Mouse (Mus musculus): ENCODE data around the gene Slc1a3. TPM values are rescaled to one million over a fixed set of nuclear protein-coding genes. Genes with fewer than 3 reads are reported as not detected.

The Slc1a3 gene
- 100 to 1,000 TPM; 419 to 424 TPM for total RNA-seq (2021)

GRCm38 (mm10) chr15:8710146-8711006 is at the start of gene Slc1a3:
Gene Slc1a3, minus strand, starts transcription at chr15:8710764.
- DNase-seq (ENCODE audit: extremely low spot score in 1 of 2, low spot score in 1 of 2), result peak in 1 of 2 experiments; percentile 43

DNA sequence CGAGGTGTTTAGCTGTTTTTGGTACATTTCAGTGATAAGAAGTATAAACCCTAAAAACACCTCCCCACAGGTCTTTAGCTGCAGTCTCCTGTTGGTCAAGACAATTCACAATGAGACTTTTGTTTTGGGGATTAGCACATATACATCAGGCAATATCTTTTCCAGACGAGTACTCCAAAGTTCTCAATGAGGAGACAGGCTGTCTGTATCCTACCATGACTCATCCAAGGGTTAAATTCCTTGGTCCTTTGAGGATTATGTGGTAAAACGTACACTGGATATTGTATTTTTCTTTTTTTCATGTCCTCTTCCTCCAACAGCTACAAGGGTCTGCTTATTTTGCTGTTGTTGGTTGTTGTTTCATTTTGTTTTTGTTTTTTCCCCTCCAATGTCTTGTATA is 48.5 kb upstream of the Slc1a3 start:
- DNase-seq (ENCODE audit: extremely low spot score in 1 of 2, low spot score in 1 of 2), result no peak

GRCm38 (mm10) chr15:8756441-8756840 is 45.9 kb upstream of the Slc1a3 start:
- DNase-seq (ENCODE audit: extremely low spot score in 1 of 2, low spot score in 1 of 2), result no peak

DNA sequence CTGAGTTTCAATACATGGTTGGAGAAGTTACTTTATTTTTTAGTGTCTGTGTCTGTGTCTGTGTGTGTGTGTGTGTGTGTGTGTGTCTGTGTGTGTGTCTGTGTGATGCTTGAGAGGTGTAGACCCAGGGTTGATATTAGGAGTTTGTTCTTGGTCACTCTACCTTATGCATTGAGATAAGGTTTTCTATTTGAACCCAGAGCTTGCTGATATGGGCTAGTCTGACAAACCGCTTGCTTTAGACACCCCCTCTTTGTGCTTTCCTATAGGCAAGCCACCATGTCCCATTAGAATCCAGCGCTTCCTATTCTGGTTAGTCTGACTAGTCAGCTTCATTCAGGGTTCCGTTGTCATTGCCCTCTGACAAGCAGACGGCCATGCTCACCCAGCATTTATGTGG is 39.2 kb upstream of the Slc1a3 start:
- DNase-seq (ENCODE audit: extremely low spot score in 1 of 2, low spot score in 1 of 2), result no peak

DNA sequence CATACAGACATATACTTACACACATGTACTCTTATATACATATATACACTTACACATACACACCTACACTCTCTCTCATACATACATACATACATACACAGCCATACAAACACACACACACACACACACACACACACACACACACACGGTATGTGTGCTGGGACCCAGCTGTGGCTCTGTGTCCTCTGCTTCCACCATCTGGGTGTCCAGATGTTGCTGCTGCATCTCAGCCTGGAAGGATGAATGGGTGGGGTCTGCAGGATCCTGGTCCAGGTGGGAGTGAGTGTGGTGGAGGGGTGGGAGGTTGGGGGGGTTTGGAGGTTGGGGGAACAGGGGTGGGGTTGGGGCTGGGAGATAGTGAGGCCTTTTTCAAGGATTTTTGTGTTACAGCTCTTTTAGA is 38.2 kb upstream of the Slc1a3 start:
- DNase-seq (ENCODE audit: extremely low spot score in 1 of 2, low spot score in 1 of 2), result no peak

DNA sequence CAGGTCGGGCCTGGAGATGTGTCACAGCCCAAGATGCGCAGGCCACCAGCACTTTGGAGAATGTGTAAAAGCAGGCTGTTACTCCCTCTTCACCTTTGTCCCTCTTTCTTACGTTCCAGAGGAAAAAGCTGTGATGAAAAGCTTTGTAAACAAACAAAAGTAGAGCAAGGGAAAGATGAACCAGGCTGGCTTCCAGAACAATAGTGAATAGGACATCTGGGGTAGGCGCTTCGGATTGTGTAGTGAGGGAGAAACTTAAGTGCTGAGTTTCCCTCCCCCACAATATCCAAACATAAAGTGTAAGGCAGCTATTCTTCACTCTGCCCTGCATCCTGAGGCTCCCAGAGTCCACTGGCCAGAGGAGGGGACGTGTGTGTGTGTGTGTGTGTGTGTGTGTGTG is 31.0 kb upstream of the Slc1a3 start:
- no peak for DNase-seq (ENCODE audit: extremely low spot score in 1 of 2, low spot score in 1 of 2)

DNA sequence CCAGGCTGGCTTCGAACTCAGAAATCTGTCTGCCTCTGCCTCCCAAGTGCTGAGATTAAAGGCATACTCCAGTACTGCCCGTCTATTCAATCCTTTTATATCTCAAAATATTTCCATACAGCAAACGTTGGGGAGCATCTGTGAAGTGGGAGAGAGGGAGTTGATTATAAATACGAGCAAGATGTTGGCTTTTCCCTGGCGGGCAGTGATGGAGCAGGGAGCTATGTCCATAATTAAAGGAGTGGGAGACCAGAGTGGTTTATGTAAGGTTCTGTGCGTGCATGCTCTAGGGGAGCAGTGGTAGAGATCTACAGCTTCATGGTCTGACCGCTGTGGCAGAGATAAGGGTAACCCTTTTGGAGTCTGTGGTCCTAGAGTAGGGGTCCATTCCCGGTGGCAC is 30.2 kb upstream of the Slc1a3 start:
- DNase-seq (ENCODE audit: extremely low spot score in 1 of 2, low spot score in 1 of 2), result no peak

DNA sequence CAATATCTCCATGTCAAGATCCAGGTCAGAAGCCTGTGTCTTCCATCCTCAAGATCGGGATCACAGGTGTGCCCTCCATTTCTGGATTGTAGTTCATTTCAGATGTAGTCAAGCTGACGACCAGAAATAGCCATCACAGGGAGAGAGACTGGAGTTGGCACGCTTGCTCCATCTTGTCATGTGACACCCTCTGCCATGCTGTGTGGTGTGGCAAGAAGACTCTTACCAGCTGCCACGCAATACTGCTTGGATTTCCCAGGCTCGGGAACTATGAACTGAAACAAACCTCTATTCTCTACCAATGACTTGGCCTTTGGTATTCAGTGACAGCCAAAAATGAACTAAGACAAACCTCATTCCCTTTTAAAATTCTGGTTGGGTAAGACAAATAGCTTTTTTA is 27.6 kb upstream of the Slc1a3 start:
- no peak for DNase-seq (ENCODE audit: extremely low spot score in 1 of 2, low spot score in 1 of 2)

DNA sequence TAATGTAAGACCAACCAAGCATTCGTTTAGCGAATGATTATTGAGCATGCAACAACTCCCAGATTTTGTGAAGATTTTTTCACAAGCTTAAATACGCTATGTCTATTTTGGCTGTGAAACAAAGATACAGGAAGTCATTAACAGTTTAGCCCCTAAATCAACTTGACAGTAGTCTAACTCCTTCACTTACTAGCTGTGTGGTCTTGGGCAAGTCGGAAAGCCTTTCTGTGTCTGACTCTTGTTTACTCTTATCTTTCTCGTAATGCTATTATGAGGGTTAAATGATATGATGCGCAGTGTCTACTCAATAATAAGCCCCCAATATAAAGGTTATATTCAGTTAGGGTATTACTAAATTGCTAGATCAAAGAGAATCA is 23.8 kb upstream of the Slc1a3 start:
- DNase-seq (ENCODE audit: extremely low spot score in 1 of 2, low spot score in 1 of 2), result no peak

DNA sequence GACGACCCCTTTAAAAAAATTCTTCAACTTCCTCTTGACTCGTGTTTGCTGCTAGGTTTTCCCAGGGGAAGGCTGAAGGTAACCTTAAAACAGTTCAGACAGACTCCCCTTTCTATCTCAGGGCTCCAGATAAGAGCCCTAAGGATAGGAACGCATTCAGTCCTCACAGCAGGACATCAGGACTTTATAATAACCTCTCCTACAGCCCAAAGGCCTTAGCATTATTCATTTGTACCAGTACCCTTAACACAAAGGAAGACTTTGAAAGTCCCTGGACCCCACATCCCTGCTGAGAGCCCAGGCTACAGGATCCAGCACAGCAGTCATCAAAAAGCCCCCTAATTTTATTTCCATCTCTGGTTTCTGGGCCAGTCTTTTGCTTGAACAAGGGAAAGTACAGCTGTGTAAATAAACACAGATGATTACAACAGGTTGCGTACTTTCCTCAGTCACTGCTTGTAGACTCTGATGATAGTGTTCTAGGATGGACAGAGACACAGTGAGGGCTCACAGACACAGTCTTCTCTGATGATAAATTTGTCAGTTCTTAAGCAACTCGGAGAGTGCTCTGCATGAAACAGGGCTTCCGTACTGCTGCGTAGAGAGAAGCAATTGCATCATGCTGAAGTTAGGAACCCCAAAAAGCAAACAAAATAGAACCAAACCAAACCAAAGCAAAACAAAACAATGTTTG is 23.3 kb upstream of the Slc1a3 start:
- DNase-seq (ENCODE audit: extremely low spot score in 1 of 2, low spot score in 1 of 2), result no peak

- DNase-seq (ENCODE audit: extremely low spot score in 1 of 2, low spot score in 1 of 2), result no peak
Measured at GRCm38 (mm10) chr15:8728861-8729260, 18.3 kb upstream of the Slc1a3 start.

DNA sequence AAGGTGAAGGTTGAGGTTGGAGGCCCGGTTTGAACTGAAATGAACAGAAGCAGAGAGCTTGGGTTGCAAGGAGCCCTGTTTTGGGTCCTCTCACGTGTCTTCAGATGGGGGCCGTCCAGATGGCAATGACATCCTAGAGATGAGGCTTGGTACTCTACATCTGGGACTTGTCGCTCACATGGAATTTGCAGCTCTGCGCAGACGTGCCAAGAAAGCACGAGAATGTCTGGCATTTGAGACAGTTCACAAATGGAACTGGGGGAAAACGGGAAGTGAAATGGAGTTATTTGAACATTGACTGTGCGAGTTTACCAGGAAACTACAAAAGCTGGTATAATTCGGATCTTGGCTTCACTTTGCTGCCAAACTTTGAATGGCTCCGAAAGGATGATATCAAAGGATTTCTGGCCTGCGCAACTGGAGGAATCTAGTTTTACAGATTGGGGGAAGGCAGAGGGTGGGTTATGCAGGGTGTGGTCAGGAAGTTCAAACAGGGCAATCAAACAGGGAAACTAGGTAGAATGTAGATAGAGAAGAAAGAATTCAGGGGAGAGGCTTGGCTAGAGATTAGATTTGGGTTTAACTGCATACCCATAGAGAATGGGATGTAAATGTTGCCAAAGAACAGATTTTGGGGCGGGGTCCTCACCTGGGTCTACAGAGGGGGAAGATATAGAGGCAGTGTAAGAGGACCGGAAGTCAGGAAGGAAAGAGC is 12.0 kb upstream of the Slc1a3 start:
- DNase-seq (ENCODE audit: extremely low spot score in 1 of 2, low spot score in 1 of 2), result no peak

GRCm38 (mm10) chr15:8721746-8722145 is 11.2 kb upstream of the Slc1a3 start:
- DNase-seq (ENCODE audit: extremely low spot score in 1 of 2, low spot score in 1 of 2), result no peak

GRCm38 (mm10) chr15:8721005-8721404 is 10.4 kb upstream of the Slc1a3 start:
- DNase-seq (ENCODE audit: extremely low spot score in 1 of 2, low spot score in 1 of 2), result no peak

DNA sequence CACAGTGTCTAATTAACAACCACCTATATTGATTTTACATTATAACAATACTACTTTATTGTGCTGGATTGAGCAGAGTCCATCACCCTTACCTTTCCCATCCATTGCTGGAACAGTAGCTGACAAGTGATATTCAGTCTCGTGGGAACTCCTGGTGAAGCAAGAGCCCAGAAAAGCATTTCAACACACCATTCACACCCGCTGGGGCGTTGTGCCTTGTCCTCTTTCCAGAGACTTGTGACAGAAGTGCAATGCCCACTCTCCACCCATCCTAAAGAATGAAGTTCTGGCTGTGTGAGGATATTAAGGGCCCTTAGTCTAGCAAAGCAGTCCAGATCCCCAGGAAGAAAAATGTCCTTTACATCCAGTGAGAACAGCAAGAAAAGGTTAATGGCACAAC is 7.9 kb upstream of the Slc1a3 start:
- no peak for DNase-seq (ENCODE audit: extremely low spot score in 1 of 2, low spot score in 1 of 2)

DNA sequence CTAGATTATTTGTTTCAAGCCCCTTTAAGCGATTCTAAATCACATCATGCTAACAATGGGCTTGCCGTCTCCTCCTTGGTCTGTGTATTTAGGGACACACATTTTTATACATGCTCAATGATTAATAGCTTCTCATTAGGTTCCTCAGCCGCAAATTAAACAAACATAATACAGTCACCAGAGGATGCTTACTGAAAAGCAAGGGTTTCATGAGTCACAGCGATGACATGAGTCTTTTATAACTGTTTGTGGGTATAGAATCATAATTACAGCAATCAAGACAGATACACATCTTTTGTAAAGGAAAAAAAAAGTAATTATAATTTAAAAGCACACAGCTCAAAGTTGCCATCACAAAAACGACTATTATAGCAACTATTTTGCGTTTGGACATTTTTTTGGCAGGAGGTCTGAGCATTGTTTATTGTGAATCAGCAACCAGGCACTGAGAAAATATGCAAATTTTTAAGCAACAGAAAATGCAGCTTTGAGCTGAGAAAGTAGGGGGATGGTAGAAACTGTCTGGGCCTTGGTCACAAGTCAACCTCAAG is 6.5 kb upstream of the Slc1a3 start:
- DNase-seq (ENCODE audit: extremely low spot score in 1 of 2, low spot score in 1 of 2), result no peak

- DNase-seq (ENCODE audit: extremely low spot score in 1 of 2, low spot score in 1 of 2), result no peak
Measured at GRCm38 (mm10) chr15:8716330-8716964, 5.9 kb upstream of the Slc1a3 start.

DNA sequence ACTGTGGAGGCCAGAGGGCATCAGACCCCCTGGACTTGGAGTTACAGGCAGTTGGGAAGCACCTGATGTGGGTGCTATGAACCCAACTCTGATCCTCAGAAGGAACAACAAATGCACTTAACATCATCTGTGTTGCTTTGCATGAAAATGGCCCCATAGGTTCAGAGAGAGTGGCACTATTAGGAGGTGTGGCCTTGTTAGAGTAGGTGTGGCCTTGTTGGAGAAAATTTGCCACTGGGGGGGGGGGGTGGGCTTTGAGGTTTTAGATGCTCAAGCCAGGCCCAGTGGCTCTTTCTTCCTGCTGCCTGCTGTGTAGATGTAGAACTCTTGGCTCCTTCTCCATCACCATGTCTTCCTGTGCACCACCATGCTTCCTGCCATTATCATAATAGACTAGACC is 5.1 kb upstream of the Slc1a3 start:
- DNase-seq (ENCODE audit: extremely low spot score in 1 of 2, low spot score in 1 of 2), result no peak

GRCm38 (mm10) chr15:8712433-8712984 is 1.9 kb upstream of the Slc1a3 start:
- no peak for DNase-seq (ENCODE audit: extremely low spot score in 1 of 2, low spot score in 1 of 2)

DNA sequence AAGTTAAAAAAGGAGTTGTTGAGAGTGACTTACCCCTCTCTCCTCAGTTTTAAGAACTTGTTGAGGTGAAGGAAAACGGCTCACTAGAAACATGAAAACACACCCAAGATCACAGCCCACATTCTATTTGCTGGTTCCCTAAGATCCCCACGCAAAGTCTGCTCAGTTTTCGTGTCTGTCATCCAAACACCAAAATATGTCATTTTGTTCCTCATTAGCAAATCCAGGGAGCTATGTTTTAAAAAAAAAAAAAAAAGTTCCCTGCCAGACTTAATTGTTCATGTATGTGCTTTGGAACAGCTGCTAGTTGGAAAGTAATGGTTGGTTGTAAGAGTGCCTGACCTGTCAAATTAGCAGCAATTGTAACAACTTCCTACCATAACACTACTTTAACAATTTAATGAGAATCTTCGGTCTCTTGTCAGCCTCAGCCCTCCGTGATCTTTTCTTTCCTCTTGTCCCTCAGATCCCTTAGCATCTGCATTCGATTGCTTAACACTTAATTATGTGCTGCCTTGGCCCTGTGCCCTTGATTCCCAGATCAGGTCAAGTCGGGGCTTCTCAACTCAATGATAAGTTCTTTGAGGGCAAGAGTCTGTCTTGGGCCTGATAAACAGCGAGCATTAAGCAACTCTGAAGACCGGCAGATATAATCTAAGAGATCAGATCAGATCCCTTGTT is 1.2 kb upstream of the Slc1a3 start:
- no peak for DNase-seq (ENCODE audit: extremely low spot score in 1 of 2, low spot score in 1 of 2)
